Mouse (Mus musculus) lung, embryonic 16.5 days (tissue): ENCODE results near the gene Gm8369. TPM values are rescaled to one million over a fixed set of nuclear protein-coding genes. Genes with fewer than 3 reads are reported as not detected.
"Not testable (repeated sequence)": the region's sequence is repeated elsewhere in the genome, so short reads cannot be mapped to it uniquely, and the experiment has no call there.

Source experiments
- ATAC-seq: fragments of 200-750 bp; cut with Nextera tagmentation; 2 replicates; pipeline ENCODE4 v1.8.0; 2017; ENCODE audit warnings: low read depth, mild to moderate bottlenecking, moderate library complexity
- H3K27ac ChIP-seq: fragments of 300-500 bp; sonication (generic); 2 replicates; pipeline ENCODE4 v1.5.1; 2014; ENCODE audit warnings: mild to moderate bottlenecking, control low read depth, low read length
- H3K27me3 ChIP-seq: fragments of 300-500 bp; sonication (generic); 2 replicates; pipeline ENCODE4 v1.6.1; 2014; ENCODE audit warnings: low read depth, low read length, mixed read lengths; ENCODE audit not compliant: control insufficient read depth, insufficient read depth
- H3K36me3 ChIP-seq: fragments of 300-500 bp; sonication (generic); 2 replicates; pipeline ENCODE4 v1.6.1; 2014; ENCODE audit warnings: low read length; ENCODE audit not compliant: control insufficient read depth, insufficient read depth
- H3K4me1 ChIP-seq: fragments of 300-500 bp; sonication (generic); replicated peaks from 2 replicates; pipeline ENCODE4 v1.6.1; 2014; ENCODE audit warnings: low read length, mixed read lengths; ENCODE audit not compliant: control insufficient read depth, insufficient read depth
- H3K4me2 ChIP-seq: fragments of 300-500 bp; sonication (generic); 2 replicates; pipeline ENCODE4 v1.6.1; 2014; ENCODE audit warnings: low read depth, low read length, control low read depth
- H3K4me3 ChIP-seq: fragments of 300-500 bp; sonication (generic); 2 replicates; pipeline ENCODE4 v1.5.1; 2014; ENCODE audit warnings: mild to moderate bottlenecking, low read length, control low read depth
- H3K9ac ChIP-seq: fragments of 300-500 bp; sonication (generic); 2 replicates; pipeline ENCODE4 v1.6.1; 2014; ENCODE audit warnings: low read length, control low read depth
- H3K9me3 ChIP-seq: fragments of 300-500 bp; sonication (generic); 2 replicates; pipeline ENCODE4 v1.6.1; 2016; ENCODE audit warnings: low read length; ENCODE audit not compliant: control insufficient read depth
- WGBS: fragments of 180-500 bp; shearing (Covaris S2); extraction: QIAGEN DNeasy Blood & Tissue Kit; methylation state at CpG from one replicate; pipeline ENCODE4 v1.1.7; 2014; 5-methylcytosine and 5-hydroxymethylcytosine counted together
- polyA plus RNA-seq: library from polyadenylated mRNA; unstranded; fragments of >200 nt; fragmentation: Nextera tagmentation; extraction: Ambion mirVana; gene quantifications from 2 replicates; pipeline ENCODE4 v1.2.1, GENCODE M21; 2015

Gene Gm8369
- polyA plus RNA-seq, 1 experiment from 2014 or later = not detected

- not testable (repeated sequence) for ATAC-seq, H3K9me3 ChIP-seq, H3K4me3 ChIP-seq, H3K27ac ChIP-seq, H3K36me3 ChIP-seq, H3K9ac ChIP-seq, H3K4me2 ChIP-seq, H3K27me3 ChIP-seq, H3K4me1 ChIP-seq
- WGBS = 66% methylated on average over 1 of the region's 1 CpGs
These were observed 11.6 kb downstream of the Gm8369 start for GRCm38 (mm10) chr19:11497300-11497699.

GRCm38 (mm10) chr19:11500796-11501195, 15.1 kb downstream of the Gm8369 start:
- H3K9me3 ChIP-seq = no peaks in the 10 kb centered on the region
- ATAC-seq = no peak

GRCm38 (mm10) chr19:11501326-11501725, 15.6 kb downstream of the Gm8369 start:
- Histone ChIP-seq H3K4me2 (no peak overlapping the region), H3K4me3 (no peak overlapping the region), H3K36me3 (no peaks in the 10 kb centered on the region), H3K9ac (no peak overlapping the region), H3K9me3 (no peaks in the 10 kb centered on the region), H3K4me1 (no peaks in the 10 kb centered on the region), H3K27ac (no peak overlapping the region), H3K27me3 (no peaks in the 10 kb centered on the region)
- no peak for ATAC-seq
- WGBS = 79% methylated on average over 4 of the region's 4 CpGs

More at GRCm38 (mm10) chr19:11500796-11501195, 15.1 kb downstream of the Gm8369 start:
- Histone ChIP-seq H3K27me3 (no peaks in the 10 kb centered on the region), H3K4me2 (no peak overlapping the region), H3K36me3 (no peaks in the 10 kb centered on the region), H3K27ac (no peak overlapping the region), H3K9ac (no peak overlapping the region), H3K4me1 (no peaks in the 10 kb centered on the region), H3K4me3 (no peak overlapping the region)
- WGBS = 81% methylated on average over 1 of the region's 1 CpGs

GRCm38 (mm10) chr19:11504857-11505256, 19.1 kb downstream of the Gm8369 start:
- ATAC-seq = no peak
- 56% methylated on average over 1 of the region's 1 CpGs for WGBS
- H3K9ac ChIP-seq = no peak overlapping the region
- no peaks in the 10 kb centered on the region for H3K9me3 ChIP-seq
- H3K4me3 ChIP-seq = no peak overlapping the region
- no peak overlapping the region for H3K4me2 ChIP-seq
- no peaks in the 10 kb centered on the region for H3K27me3 ChIP-seq
- no peak overlapping the region for H3K27ac ChIP-seq
- no peaks in the 10 kb centered on the region for H3K36me3 ChIP-seq
- H3K4me1 ChIP-seq = no peaks in the 10 kb centered on the region

- ATAC-seq = no peak
- 37% methylated on average over 1 of the region's 1 CpGs for WGBS
- no peaks in the 10 kb centered on the region for H3K36me3 ChIP-seq
These were observed 27.7 kb downstream of the Gm8369 start for GRCm38 (mm10) chr19:11513458-11513857.

GRCm38 (mm10) chr19:11516246-11516645, 30.5 kb downstream of the Gm8369 start, which contains the start of gene Ms4a6b:
Gene Ms4a6b (plus strand): TSS chr19:11516512.
- Histone ChIP-seq H3K27ac (no peak within 1 kb of the TSS), H3K36me3 (no peaks in the 10 kb centered on the region), H3K4me3 (no peak within 1 kb of the TSS), H3K27me3 (no peaks in the 10 kb centered on the region), H3K9me3 (no peaks in the 10 kb centered on the region), H3K4me2 (no peak within 1 kb of the TSS), H3K9ac (no peak within 1 kb of the TSS), H3K4me1 (no peaks in the 10 kb centered on the region)
- ATAC-seq = no peak

More at GRCm38 (mm10) chr19:11513458-11513857, 27.7 kb downstream of the Gm8369 start:
- Histone ChIP-seq H3K27ac (no peak overlapping the region), H3K9ac (no peak overlapping the region), H3K4me2 (no peak overlapping the region), H3K4me1 (no peaks in the 10 kb centered on the region), H3K4me3 (no peak overlapping the region), H3K27me3 (no peaks in the 10 kb centered on the region), H3K9me3 (no peaks in the 10 kb centered on the region)

- ATAC-seq = no peak
- H3K4me3 ChIP-seq = no peak overlapping the region
- no peaks in the 10 kb centered on the region for H3K4me1 ChIP-seq
- no peak overlapping the region for H3K9ac ChIP-seq
- no peaks in the 10 kb centered on the region for H3K27me3 ChIP-seq
- no peak overlapping the region for H3K27ac ChIP-seq
- no peaks in the 10 kb centered on the region for H3K9me3 ChIP-seq
- no peaks in the 10 kb centered on the region for H3K36me3 ChIP-seq
- WGBS = 47% methylated on average over 4 of the region's 4 CpGs
- H3K4me2 ChIP-seq = no peak overlapping the region
These were observed 31.1 kb downstream of the Gm8369 start for GRCm38 (mm10) chr19:11516845-11517244.

GRCm38 (mm10) chr19:11517373-11517772, 31.6 kb downstream of the Gm8369 start:
- WGBS = 12% methylated on average over 1 of the region's 1 CpGs
- H3K4me2 ChIP-seq = not testable (repeated sequence)

GRCm38 (mm10) chr19:11518356-11518755, 32.6 kb downstream of the Gm8369 start:
- H3K4me3 ChIP-seq, H3K4me2 ChIP-seq, ATAC-seq, H3K36me3 ChIP-seq, H3K27ac ChIP-seq, H3K27me3 ChIP-seq, H3K4me1 ChIP-seq, H3K9ac ChIP-seq, H3K9me3 ChIP-seq: not testable (repeated sequence)
- WGBS = 65% methylated on average over 2 of the region's 2 CpGs

More at GRCm38 (mm10) chr19:11517373-11517772, 31.6 kb downstream of the Gm8369 start:
- H3K27ac ChIP-seq, H3K9ac ChIP-seq, H3K4me1 ChIP-seq, ATAC-seq, H3K27me3 ChIP-seq, H3K9me3 ChIP-seq, H3K4me3 ChIP-seq, H3K36me3 ChIP-seq: not testable (repeated sequence)

GRCm38 (mm10) chr19:11520146-11520545, 34.4 kb downstream of the Gm8369 start:
- Histone ChIP-seq H3K4me1 (no peaks in the 10 kb centered on the region), H3K27me3 (no peaks in the 10 kb centered on the region), H3K36me3 (no peaks in the 10 kb centered on the region), H3K9me3 (no peaks in the 10 kb centered on the region), H3K4me3 (no peak overlapping the region), H3K27ac (no peak overlapping the region), H3K4me2 (no peak overlapping the region), H3K9ac (no peak overlapping the region)
- no peak for ATAC-seq
- whole genome bisulfite sequencing = 82% methylated on average over 3 of the region's 3 CpGs
